Mouse (Mus musculus) megakaryocyte, adult 5-6 weeks (primary cell): ENCODE measurements at regions not wholly inside any gene's neighbourhood (a gene's known extent, or its start where the extent isn't known, plus 50 kb on each side); places are given as distances from the start of the nearest gene placed in this dataset.
A peak's percentile ranks its signal among the peaks of the same experiment; 100 is the strongest.

Experiments
- ATAC-seq: 2 replicates; pipeline ENCODE4 v1.8.0; 2016; ENCODE audit warnings: mild to moderate bottlenecking, inconsistent platforms; ENCODE audit not compliant: poor library complexity, severe bottlenecking

DNA sequence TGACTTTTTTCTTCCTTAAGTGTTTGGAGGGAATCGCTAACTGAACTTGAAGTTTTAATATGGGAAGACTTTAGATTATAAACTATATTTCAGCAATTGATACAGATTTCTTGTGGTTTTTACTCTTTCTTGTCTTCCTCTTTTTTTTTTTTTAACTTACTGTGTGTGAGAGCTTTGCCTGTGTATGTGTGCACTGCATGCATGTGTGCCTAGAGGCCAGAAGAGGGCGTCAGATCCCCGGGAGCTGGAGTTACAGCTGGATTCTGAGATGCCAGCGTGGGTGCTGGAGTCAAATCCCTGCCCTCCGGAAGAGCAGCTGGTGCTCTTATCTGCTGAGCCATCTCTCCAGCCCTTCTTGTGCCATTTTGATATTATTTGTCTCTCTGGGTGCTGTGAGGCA is 129.6 kb downstream of the Trim33 start:
- no peak for ATAC-seq

DNA sequence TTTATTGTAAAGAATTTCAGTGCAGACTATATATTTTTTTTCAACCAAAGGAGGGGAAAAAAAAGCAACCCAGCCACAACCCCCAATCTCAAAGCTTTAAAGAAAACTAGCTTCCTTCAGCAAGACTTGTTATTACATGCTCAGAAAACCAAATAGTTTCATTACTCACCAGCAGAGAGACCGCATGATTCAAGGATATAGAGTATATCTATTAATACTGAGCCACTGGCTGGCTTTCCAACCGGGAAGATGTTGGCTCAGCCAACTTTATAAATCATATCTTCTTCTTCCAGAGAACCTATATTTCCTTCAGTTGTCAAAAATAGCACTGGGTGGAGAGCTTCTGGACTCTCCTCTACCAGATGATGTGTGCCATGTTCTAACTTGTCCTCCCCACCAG is 133.2 kb downstream of the Trim33 start:
- ATAC-seq: no peak

DNA sequence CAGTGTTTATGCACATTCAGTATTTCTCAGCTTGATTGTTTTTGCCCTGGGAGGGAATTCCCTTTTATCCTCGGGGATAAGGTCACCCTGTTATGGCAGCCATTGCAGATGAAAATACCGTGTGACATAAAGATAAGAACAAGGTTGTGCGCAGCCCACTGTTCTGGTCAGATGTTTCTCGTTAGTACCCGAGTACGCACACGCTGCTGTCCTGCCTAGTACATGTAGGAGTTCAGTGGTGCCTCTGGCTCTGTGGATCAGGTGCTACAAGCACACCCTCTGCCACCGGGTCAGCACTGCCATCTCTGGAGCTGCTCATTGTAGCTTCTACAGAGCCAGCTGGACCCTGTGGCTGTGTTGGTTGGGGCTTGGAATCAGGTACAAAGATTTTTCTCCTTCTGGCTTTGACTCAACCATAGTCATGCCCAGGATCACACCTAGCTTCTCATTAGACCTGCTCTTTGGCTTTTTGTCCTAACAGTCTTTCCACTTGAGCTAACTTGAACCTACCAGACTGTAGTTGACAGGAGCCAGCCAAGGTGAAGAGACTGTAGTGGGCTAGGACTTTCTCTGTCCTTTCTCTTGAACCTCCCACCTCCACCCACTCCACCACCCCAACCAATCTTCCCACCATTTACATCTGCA is 136.1 kb downstream of the Trim33 start:
- ATAC-seq: no peak

DNA sequence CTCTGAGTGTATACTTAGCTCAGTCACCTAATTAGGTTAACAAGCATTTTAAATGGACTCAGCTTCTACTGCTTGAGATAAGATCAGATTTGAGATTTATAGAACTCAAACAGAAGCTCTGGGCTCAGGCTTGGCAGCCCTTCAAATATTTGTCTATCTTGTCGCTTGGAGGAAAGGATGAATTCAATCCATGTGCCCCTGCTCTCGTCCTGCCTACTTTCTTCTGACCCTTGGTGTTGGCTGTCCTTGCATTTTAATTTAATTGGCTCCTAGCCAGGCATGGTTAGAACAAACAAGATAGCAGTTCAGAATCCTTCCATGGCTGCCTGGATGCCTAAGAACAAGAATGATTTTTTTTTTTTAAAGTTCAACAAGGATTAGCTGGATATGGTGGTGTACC is 137.2 kb downstream of the Trim33 start:
- no peak for ATAC-seq

DNA sequence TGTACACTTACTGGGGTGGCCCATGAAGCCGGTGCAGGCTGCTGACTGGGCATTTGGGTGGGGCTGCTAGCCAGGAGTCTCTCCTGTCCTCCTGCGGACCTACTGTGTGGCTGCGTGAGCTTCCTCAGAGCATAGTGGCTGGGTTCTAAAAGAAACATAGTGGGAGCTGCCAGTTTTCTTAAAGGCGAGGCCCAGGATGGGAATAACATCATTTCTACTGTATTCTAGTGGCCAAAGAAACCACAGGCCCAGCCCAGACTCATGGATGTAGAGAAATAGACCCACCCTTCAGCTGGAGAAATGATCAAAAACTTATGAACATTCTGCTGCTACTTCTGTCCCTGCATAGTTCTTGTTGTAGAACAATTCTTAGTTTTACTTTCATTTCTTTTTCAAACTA is 138.7 kb downstream of the Trim33 start:
- ATAC-seq: no peak

DNA sequence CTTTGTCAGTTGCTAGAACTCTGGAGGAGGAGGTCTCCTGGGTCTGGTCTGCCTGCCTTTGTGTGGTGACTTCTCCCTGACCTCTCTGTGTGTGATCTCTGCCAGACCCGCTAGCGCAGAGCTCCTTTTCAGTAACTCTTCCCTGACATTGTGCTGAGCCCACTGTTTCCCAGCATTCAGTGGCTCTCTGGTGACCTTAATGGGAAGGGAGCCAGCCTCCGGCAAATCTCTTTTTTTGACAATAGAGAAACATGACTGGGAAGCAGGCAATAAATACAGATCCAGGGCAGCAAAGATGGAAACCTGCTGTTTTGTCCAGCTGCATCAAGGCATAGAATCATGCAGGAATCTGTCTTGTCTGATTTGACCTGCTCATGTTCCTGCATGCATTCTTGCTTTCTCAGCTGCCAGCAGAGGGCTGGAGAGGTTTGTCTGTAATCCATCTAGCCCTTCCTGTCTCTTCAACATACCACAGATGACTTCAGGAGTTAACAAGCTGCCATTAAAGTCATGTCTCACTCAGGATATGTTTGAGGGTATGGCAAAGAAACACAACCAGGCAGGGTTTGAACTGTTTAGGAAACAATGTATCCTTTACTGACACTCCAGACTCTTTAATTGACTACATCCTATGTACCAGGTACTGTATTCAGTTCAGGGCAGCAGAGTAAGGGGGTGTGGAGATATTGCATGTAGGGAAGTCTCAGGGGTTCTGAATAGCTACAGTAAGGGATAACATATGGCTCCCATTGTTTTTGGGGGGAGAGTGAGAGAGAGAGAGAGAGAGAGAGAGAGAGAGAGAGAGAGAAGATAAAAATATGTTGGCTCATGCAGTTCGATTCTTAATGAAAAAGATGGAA is 140.9 kb downstream of the Trim33 start:
- ATAC-seq: no peak

DNA sequence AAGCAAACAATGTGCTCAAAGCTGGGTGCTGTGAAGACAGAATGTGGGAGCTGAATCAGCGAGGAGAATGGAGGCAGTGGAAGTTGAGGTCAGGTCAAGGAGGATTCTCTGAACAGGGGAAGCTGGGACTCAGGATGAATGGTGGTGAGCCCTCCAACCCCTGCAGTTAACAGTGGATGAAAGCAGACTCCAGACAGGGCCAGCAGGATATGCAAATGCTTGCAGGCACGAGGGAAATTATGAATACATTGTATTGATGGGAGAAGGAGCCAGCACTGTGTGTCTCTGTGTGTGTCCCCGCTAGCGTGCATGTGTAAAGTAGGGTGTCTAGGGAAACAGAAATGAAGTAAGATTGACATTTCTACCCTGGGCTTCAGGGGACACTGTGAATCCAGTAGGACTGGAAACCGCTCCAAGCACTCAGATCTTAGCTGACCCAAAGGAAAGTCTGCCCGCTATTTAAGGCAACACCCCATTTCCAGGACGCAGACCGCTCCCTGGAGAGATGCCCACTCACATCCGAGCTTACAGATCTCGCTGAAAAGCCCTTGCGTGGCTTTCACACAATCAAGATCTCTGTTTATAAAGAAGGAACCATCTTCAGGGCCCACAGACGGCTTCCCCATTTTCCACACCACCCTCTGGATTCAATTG is 141.7 kb downstream of the Trim33 start:
- no peak for ATAC-seq

DNA sequence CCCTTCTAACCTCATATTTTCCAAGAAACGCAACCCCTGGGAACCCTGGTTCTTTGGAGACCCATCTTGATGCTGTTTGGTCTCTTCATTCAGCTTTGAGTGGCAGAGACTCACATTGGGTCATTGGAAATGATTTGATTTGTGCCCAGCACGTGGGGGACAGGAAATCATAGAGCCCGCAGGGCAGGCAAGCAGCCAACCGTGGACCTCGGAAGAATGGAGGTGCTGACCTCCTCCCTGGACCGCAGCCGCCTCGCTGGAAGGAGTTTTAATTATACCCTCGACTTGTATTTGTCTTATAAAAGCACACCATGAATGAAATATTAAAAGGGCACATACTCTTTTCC is 142.2 kb downstream of the Trim33 start:
- ATAC-seq: no peak

DNA sequence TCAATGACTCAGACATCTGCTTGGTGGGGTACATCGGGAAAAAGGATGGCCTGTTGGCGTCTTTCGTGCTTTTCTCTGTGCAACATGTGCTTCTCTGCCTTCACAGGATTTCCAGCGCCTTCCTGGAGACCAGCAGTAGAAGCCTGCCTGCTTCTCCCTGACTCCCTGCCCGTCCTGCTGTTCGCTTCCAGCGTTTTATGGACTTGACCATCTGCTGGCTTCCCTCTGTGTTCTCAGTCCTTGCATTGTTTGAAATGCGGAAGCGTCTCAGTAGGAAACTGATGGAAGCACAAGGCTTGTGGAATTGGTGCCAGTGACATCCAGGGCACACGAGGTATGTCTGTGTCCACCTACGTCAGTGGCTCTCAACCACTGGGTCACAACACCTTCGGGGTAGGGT is 143.7 kb downstream of the Trim33 start:
- ATAC-seq: no peak

DNA sequence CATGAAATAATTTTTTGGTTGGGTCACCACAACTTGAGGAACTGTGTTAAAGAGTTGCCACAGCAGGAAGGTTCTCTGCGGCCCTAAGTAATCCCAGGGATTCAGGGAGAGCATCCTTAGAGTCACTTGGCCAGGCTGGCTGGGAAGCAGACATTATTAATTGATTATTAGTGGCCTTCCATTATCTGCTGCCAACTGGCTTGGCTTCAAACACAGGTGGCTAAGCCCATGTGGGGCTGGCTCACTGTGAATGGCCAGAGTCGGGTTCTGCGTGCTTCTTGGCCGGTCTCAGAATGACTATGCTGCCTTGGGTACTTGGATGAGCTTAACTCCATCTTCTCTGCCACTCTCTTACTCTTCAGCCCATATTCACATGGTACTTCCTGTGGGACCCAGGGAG is 144.2 kb downstream of the Trim33 start:
- no peak for ATAC-seq

DNA sequence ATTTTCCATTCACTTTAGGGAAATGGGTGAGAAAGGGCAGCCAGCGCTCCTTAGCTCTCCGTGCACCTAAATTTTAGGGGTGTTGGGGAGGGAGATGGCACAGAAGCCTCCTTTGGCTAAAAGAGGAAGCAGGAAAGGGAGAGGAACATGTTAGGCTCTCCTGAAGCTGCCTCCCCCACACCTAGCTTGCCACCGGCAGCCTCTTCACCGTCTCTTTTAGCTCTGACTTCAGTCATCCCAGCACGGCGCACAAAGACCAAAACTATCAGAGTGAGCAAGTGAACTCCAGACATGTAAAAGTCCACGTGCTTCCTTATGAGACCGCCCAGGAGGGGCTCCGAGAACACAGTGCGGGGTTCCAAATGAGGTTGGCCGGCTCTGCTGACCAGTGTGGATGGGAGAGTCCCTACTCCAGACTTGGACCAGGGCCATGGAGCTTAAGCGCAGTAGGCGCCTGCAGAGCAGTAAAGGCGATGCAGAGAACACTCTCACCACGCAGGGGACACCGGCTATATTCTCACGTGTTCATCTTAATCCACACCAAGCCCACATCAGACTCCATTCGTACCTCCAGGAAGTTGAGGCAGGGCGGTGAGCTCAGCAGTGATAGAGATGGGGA is 146.8 kb downstream of the Trim33 start:
- no peak for ATAC-seq

DNA sequence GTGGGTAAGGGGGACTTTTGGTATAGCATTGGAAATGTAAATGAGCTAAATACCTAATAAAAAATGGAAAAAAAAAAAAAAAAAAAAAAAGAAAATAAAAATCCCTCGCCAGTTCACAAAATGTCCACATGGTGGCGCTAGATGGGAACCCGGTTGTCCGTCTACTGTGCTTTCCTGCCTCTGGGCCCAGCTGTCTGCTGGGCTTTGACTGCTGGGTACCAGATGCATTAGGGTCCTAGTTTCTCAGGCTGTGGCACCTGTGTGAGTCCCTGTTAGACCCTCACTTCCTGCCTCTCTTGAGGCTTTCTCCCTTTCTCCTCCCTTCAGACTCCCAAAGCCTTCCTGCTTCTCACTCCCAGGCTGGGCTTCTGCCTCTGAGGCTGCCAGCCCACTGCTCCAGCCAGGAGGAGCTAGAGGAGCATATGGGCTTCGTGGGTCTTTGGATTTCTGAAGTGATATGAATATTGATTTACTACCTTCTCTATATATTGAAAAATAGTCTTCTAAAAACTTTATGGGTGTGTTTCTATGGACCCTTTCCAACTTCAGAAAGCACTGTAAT is 145.7 kb upstream of the Syt6 start:
- no peak for ATAC-seq

DNA sequence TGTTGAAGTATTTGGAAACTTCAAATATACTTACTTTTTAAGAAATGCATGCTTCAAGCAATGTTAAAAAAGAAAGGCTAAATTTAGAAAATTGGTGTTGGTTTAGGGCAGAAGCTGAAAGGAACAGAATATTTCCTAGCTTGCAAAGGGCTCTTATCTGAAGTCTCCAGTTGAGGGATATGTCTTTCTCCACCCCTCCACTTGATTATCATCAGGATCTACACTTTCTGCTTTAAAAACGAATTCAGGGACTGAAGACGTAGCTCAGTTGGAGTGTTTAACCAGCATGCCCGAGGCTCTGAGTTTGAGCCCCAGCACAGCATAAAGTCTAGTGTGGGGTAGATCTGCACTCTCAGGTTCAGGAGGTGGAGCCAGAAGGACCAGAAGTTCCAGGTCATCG is 144.9 kb upstream of the Syt6 start:
- ATAC-seq: no peak

DNA sequence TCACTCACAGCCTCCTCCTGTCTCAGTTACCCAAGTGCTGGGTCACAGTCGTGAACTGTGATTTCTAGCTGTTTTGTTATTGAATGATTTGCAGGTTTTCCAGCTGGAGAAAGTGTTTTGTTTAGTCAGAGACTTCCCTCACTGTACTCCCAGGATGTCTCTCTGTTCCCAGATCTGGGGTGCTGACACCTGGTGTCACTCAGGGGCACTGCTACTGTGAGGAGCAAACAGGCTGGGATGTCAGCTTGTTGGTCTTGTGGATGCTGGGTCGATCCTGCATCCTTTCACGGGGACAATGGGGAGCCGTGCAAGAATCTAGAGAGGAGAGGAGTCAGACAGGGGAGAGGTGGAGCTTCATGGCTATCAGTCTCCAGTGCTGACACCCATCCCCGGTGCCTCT is 142.8 kb upstream of the Syt6 start:
- ATAC-seq: no peak

DNA sequence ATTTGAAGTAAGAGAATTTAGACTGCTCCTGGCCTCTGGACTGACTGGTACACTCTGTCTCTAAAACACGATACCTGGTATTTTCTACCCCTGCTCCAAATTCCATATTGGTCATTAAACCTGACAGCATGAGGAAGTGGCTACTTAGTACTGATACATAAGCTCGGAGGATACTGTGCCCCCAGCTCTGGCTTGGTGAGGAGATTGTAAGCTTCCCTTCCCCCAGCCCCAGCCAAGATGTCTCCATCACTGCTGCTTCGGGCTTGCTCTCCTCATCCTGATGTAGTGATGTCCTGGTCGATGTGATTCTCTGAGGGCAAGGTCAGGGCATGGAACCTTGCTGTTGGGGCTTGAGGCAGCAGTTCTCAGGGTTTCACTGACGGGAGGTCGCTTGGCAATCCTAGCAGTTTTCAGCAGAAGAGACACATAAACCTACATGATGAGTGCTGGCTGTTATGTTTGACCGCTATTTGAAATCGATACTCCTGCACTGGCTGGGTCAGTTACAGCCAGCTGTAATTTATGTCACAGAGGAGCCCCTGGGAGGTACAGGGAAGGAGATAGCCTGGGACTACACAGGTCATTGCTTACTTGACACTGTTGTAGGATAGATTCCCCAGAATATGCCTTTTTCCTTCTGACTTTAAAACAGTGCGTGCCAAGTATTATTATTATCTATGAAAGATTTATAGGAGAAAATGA is 138.0 kb upstream of the Syt6 start:
- ATAC-seq: no peak

DNA sequence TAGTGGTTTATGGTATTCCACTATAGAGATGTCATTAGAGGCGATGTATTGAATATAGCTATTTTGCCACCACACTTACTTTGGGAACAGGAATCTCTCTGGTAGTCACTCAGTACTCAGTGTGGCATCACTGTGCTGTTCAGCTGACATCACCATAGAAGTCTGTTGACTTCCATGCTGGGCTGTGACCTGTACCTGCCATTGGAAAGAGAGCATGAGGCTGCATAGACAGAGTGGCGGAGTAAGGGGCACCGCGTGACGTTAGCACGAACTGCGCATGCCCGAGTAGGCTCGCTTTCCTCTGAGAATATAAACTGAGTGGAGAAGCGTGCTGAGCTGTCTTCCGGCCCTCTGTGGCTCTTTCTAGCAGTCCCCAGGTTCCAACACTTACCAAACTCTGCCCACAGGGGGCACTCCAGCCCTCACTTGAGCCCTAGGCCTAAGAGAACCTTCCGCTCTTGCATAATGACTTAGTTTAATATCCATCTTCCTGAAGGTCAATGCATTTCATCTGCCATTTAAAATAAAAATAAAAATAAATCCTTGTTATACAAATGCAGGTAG is 136.2 kb upstream of the Syt6 start:
- 0 out of 2 replicates have a peak, but pooled peaks have one; percentile 35 for ATAC-seq

DNA sequence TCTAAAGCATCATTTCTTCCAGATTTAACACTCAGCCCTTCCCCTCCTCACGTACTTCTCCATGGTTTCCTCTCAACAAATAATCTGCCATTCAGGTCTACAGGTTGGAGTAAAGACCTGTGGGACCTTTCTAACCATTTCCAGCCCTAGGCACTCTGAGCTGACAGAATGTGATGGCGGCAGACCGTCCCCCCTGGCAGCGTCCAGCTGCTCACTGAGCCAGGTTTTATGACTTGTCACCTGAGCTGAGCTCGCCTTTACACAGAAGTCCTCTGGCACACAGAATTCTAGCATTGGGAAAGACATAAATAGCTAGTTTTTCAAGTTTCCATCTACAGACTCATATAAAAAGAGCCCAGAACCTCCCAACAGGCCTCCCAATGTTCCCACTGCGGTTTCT is 131.8 kb upstream of the Syt6 start:
- ATAC-seq: no peak

DNA sequence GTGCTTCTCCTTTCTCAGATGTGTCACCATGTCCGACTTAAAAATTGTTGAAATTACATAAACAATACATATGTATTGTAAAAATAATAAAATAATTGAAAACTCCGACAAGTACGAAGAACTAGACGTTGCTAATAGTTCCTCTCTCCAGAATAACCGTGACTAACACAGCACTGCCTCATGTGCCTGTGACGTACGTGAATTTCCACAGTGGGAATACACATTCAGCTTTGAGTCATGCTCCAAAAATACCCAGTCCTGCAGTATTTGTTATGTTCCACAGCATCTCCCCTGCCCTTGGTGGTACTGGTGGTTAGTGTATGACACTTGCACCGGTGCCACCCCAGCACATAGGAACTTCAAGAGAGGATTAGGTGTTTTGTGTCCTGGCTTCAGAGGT is 129.2 kb upstream of the Syt6 start:
- no peak for ATAC-seq

DNA sequence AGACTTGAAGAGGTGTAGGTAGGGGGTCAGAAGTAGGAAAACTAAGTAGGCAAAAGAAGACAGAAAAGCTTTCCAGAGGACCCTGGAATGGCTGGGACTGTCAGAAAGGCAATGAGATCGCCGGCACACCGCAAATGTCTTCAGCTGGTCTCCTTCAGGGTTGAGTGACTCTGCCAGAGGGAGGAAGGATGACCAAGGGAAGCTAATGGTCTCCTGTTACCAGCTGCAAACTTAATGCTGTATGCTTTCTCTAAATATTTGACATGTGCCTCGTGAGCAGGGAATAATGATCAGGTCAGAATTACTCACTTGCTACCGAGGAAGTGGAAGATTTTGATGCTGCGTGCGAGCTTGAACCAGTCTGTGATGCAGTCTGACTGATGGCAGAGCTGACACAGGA is 125.2 kb upstream of the Syt6 start:
- ATAC-seq: no peak

DNA sequence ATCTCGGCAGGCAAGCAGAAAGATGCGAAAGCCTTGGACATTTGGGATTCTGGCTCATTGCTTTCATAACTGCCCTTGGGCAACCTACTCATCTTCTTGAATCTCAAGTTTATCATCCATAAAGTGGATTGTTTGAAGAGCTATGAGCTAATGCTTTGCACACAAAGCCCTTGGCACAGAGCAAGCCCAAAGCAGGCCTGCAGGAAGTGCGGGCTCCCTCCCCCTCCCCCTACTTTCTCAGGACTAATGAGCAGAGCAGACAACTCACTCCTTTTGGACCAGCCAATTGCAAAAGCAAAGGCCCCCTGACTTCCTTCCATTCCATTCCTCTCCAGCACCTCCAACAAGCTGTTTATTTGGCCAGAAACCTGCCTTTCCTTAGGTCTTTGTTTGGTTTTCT is 123.1 kb upstream of the Syt6 start:
- no peak for ATAC-seq

DNA sequence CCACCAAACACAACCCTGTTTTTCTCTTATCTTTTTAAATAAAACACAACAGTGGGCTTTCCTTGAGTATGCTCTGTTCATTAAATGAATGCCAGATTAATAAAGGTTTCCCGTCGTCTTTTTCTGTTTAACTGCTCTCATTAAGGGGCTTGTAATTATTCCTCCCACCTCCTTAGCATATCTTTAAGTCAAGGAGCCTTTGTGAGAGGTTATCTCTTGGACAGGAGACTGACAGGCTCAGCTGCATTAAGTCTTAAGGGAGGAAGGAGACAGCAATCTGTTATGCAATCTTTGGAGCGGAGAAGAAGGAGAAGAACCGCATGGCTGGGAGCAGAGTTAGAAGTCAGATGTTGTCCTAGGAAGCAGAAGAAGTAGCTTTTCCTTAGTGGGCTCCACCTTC is 111.3 kb upstream of the Syt6 start:
- ATAC-seq: no peak
